Mouse (Mus musculus) adrenal gland, postnatal 25 days (tissue): ENCODE measurements around the gene B4gat1. TPM values are rescaled to one million over a fixed set of nuclear protein-coding genes. Genes with fewer than 3 reads are reported as not detected.
"Not testable (repeated sequence)": the region's sequence is repeated elsewhere in the genome, so short reads cannot be mapped to it uniquely, and the experiment has no call there.

Experiments
- DNase-seq: peaks from one replicate; pipeline ENCODE4 v3.0.0; 2021; ENCODE audit warnings: mixed read lengths
- total RNA-seq: library from RNA; stranded (reverse); gene quantifications from 2 replicates; pipeline ENCODE4 v1.2.3, GENCODE M21; 2021

B4gat1 gene
- total RNA-seq, 1 experiment from 2014 or later = 41.8 TPM

DNA sequence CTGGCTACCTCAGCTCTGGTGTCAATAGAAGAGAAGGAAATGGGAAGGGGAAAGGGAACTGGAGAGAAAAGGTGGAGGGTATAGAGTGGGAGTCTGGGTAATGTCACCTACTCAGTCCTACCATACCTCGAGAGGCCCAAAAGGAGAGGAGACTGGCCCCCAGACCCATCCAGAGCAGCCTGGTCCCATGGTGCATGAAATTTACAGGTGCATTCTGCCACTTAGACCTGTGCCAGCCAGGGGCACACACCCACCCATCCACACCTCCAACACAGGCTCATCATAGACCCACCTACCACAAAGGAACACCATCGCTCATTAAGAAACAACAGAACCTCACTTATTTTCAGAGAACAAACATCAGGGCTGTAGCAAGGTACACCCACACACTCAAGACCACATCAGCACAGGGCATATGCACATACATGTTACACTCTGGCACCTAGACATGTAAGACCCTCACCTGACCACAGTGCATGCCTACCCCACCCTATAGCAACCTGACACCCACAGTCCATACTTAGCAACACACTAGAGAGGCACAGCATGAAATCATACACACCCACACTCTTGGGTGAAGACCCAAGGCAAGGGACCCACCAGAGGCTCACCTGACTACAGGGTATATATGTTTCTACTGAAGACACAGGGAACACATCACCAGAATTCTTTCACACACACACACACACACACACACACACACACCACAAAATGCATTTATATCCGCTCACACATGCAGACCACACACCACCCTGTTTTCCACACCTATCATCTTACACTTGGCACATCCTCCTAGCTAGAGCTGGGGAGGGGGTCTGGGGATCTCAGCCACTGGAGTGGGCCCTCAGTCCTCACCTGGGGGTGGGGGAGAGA is 45.6 kb downstream of the B4gat1 start:
- no peak for DNase-seq

DNA sequence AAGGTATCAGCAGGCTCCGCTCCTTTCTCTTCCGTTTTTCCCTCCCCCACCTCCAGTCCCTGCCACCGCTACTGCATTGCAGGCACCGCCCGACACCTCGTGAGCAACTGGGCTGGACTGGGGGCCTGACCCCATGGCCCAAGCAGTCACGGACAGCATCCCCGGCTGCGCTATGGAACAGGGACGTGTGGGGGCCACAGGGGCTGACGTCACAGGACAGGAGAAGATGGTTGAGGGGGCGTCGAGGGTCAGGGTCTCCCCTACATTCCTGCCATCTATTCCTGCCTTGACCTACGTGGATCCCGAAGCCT is 46.2 kb downstream of the B4gat1 start:
- DNase-seq = no peak

DNA sequence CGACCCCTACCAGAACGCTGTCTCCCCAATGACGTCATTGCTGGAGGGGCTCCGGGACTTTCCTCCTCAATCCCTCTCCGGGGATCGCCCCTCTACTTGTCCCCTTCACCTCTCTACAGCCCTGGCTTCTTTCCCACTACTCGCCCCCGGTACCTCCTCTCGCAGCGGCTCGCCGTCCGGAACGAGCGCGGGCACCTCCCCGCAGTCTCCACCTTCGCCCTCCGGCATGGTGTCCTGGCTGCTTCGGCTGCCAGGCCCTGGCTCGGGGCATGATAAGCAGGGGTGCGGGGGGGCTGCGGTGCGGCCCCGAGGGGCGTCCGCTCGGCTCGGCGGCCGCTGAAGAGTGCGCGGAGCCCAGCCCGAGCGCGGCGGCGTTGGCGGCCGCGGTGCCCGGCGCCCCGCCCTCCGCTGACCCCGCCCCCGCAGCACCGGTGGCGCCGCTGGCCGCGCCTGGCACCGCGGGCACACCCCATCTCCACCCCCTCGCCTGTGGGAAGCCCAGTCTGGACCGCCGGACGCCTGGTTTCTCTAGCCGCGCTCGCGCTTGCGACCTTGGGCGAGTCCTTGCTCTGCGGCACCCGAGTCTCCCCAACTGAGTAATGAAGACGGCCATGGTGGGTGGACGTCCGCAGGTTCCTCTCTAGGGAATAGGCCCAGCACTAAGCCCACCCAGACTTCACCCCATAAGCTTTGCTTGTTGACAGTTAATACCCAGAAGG is 46.7 kb downstream of the B4gat1 start, which contains the start of gene Tmem151a:
Tmem151a (minus strand) TSS at position 387 of the 719 bp plus-strand sequence.
- DNase-seq = peak; percentile 69

DNA sequence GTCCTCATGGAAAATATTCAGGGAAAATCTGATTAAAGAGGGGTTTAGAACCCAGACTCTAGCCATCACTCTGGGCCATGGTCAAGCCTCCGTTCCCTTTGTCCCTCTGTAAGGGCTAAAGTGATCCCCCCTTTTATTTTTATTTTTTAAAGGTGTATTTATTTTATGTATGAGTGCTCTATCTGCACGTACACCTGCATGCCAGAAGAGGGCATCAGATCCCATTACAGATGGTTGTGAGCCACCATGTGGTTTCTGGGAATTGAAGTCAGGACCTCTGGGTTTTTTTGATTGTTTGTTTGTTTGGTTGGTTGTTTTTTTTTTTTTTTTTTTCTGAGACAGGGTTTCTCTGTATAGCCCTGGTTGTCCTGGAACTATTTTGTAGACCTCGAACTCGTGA is 47.9 kb downstream of the B4gat1 start:
- DNase-seq = not testable (repeated sequence)

DNA sequence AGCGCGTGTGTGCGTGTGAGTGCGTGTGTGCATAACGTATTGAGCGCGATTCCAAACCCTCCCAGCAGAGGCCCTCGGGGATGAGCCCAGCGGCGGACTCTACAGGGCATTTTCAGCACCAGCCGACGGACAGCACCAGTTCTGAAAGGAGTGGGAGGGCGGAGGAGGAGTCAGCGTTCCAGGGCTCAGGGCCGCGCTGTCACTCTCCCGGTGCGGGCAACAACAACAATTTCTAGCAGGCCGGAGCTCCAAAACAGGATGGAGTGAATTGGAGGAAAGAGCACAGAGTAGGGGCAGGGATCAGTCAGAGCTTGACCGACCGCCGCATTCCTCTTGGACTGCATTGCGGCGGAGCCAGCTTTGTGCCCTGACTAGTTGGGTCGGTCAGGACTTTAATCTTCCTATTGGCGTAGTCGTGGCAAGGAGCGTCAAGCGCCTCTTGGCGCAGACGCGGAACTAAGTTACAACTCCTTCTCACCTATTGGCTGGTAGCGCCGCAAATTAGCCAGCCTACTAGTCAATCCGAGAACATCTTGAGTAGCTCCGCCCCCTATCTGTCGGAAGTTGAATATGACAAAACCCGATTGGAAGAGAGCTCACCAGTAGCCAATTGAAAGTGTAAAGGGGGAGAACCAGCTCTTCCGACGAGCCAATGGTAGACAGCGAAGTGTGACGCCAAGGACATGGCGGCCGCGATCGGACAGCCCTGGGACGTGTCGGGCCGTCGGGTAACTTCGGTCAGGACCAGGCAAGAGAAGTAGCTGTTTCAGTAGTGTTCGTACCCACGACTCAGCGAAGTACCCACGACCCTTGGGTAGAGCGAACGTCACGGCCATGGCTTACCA is 49.5 kb downstream of the B4gat1 start, which contains the start of gene Yif1a:
Yif1a (plus strand) TSS at position 655 of the 845 bp plus-strand sequence.
- peak; percentile 92 for DNase-seq

DNA sequence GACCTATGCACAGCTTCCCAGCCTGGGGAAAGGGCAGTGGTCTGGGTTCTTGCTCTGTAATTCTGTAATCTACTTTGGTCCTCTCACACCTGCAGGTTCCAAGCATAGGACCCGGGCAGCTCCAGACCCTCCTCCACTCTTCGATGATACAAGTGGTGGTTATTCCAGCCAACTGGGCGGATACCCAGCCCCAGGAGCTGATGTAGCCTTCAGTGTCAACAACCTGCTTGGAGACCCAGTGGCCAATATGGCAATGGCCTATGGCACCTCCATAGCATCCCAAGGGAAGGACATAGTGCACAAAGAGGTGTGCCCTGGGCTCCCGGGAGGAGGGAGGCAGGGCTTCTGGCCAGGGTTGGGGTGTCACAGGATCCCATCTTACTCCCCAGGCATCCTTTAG is 50.7 kb downstream of the B4gat1 start:
- no peak for DNase-seq

Other genes with a start within 250 kb of the B4gat1 start
- gene Rbm4, start 244.9 kb upstream of the B4gat1 start, total RNA-seq = 62.4 and 65.4 TPM in 2 replicates
- gene Gm21992, start 227.2 kb upstream of the B4gat1 start, total RNA-seq = 22.2 and 30.2 TPM in 2 replicates
- 45.4 and 46.5 TPM in 2 replicates for gene Rbm14, start 227.2 kb upstream of the B4gat1 start, total RNA-seq
- gene Ccs, start 199.5 kb upstream of the B4gat1 start, total RNA-seq = 107 and 128 TPM in 2 replicates
- 0.15 TPM in 1 of 2 replicates, not detected in the other for gene Ccdc87, start 199.5 kb upstream of the B4gat1 start, total RNA-seq
- gene Ctsf, start 183.7 kb upstream of the B4gat1 start, total RNA-seq = 361 and 398 TPM in 2 replicates
- 0.58 and 0.71 TPM in 2 replicates for gene Actn3, start 160.9 kb upstream of the B4gat1 start, total RNA-seq
- 21.0 and 23.3 TPM in 2 replicates for gene Zdhhc24, start 160.2 kb upstream of the B4gat1 start, total RNA-seq
- gene Bbs1, start 132.2 kb upstream of the B4gat1 start, total RNA-seq = 8.4 and 12.3 TPM in 2 replicates
- gene Dpp3, start 110.5 kb upstream of the B4gat1 start, total RNA-seq = 102 and 126 TPM in 2 replicates
- 8.4 and 11.4 TPM in 2 replicates for gene Peli3, start 95.7 kb upstream of the B4gat1 start, total RNA-seq
- gene Mrpl11, start 76.7 kb upstream of the B4gat1 start, total RNA-seq = 51.7 and 51.8 TPM in 2 replicates
- 0.33 and 0.43 TPM in 2 replicates for gene Npas4, start 48.5 kb upstream of the B4gat1 start, total RNA-seq
- gene Slc29a2, start 15.0 kb upstream of the B4gat1 start, total RNA-seq = 4.9 and 5.0 TPM in 2 replicates
- 1.7 and 9.8 TPM in 2 replicates for gene AC124502.3, start 65 bp downstream of the B4gat1 start, total RNA-seq
- 21.6 and 32.0 TPM in 2 replicates for gene Brms1, start 2.5 kb downstream of the B4gat1 start, total RNA-seq
- gene Rin1, start 11.7 kb downstream of the B4gat1 start, total RNA-seq = 5.9 and 6.0 TPM in 2 replicates
- 10.0 and 12.7 TPM in 2 replicates for gene Cd248, start 29.3 kb downstream of the B4gat1 start, total RNA-seq
- gene Tmem151a, start 46.7 kb downstream of the B4gat1 start, total RNA-seq = 1.3 and 1.4 TPM in 2 replicates
- gene Yif1a, start 49.7 kb downstream of the B4gat1 start, total RNA-seq = 62.7 and 68.2 TPM in 2 replicates
- 1.1 and 2.7 TPM in 2 replicates for gene Cnih2, start 59.7 kb downstream of the B4gat1 start, total RNA-seq
- 165 and 186 TPM in 2 replicates for gene Rab1b, start 68.2 kb downstream of the B4gat1 start, total RNA-seq
- gene Klc2, start 79.7 kb downstream of the B4gat1 start, total RNA-seq = 47.3 and 54.2 TPM in 2 replicates
- gene Pacs1, start 234.3 kb downstream of the B4gat1 start, total RNA-seq = 18.0 and 26.9 TPM in 2 replicates